Mouse (Mus musculus) c-Kit-negative CD71-positive TER-119-positive erythroid progenitor cells, embryonic 14.5 days (primary cell): ENCODE measurements around the gene Nagpa.
"Not testable (repeated sequence)": the region's sequence is repeated elsewhere in the genome, so short reads cannot be mapped to it uniquely, and the experiment has no call there.

Experiments used
- DNase-seq: peaks from one replicate; pipeline ENCODE4 v3.0.0-alpha.2; 2013; ENCODE audit warnings: low read depth, low spot score

Nagpa gene

GRCm38 (mm10) chr16:5203668-5204433 lies at the start of gene Nagpa:
Gene Nagpa (minus strand): TSS chr16:5204012.
- peak; percentile 42 for DNase-seq

- no peak for DNase-seq
These were observed 48.4 kb upstream of the Nagpa start for GRCm38 (mm10) chr16:5252260-5252659.

- DNase-seq, result no peak
These were observed 47.1 kb upstream of the Nagpa start for GRCm38 (mm10) chr16:5250891-5251290.

DNA sequence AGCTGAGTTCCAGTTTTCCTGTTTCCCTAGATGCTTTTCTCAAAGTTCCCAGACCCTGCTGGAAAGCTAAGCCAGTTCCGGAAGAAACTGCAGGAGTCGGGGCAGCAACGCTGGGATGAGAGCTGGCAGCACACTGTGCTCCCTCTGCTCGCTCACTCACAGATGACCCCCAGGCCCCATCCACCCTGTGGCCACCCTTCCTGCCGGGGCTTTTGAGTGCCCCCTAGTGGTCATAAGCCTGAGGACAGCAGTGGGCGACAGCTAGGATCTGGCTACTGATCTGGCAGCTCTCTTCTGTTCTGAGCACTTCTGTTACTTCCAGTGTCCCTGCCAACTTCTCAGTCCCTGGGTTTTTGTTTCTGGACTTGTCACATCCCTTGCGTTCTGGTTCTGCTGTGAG lies 40.6 kb upstream of the Nagpa start:
- no peak for DNase-seq

GRCm38 (mm10) chr16:5242882-5243281 lies 39.1 kb upstream of the Nagpa start:
- no peak for DNase-seq

- DNase-seq, result no peak
These were observed 38.5 kb upstream of the Nagpa start for GRCm38 (mm10) chr16:5242355-5242754.

- peak; percentile 81 for DNase-seq
These were observed 29.9 kb upstream of the Nagpa start, which contains the start of gene Alg1 for GRCm38 (mm10) chr16:5233418-5234313. Gene Alg1 (plus strand): TSS chr16:5233621.

- DNase-seq, result no peak
These were observed 29.2 kb upstream of the Nagpa start for GRCm38 (mm10) chr16:5232982-5233381.

DNA sequence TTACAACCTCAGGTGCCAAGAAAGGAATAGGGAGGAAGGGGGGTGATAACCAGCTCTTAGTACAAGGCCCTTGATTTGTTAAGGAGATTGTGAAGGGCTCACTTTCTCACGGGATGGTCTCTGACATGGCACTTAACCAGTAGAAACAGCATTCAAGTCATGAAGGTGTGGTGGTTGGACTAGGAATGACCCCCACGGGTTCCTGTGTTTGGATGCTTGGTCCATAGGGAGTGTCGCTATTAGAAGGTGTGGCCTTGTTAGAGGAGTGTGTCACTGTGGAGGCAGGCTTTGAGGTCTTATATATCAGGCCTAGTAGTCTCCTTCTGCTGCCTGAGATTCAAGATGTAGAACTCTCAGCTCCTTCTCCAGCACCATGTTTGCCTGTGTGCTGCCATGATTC lies 24.3 kb upstream of the Nagpa start:
- not testable (repeated sequence) for DNase-seq

DNA sequence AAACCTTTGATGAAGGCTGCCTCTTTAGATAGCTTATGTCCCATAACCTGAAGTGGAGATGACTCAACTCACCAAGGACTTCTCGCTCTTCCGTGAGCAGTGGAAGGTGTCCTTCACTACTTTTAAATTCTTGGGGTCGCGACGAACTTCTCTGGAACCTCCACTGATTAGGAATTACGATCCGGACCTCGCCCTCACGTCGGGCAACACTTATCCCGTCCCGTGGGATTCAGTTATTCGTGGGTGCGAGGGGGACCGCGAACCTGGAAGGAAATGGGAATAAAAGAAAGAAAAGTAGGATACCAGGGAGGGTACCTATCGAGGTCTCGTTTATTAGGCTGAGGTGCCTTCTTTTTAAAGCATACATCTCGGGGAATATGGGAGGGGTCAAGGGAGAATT lies 23.7 kb upstream of the Nagpa start:
- DNase-seq, result not testable (repeated sequence)

GRCm38 (mm10) chr16:5226534-5226933 lies 22.7 kb upstream of the Nagpa start:
- not testable (repeated sequence) for DNase-seq

DNA sequence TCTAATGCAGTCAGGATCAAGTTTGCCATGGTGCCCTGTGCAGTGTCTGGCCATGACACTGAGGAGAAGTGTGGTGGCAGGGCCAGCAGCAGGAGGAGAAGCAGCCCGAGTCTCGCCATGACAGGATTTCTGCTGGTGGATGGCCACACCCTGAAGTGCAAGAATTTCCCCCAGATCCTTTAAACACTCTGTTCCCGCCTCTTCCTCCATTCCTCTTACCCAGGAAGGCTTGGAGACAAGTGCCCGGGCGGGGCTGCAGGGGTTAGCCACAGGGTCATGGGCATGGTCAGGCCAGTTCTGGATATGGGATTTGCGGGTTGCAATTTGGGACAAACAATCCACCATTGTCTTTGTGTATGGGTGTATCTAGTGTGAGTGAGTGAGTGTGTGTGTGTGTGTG lies 18.3 kb upstream of the Nagpa start, which contains the start of gene AU021092:
Gene AU021092, minus strand, starts transcription at position 160 of the 400 bp plus-strand sequence.
- DNase-seq, result no peak

- no peak for DNase-seq
These were observed 17.6 kb upstream of the Nagpa start for GRCm38 (mm10) chr16:5221403-5221802.

DNA sequence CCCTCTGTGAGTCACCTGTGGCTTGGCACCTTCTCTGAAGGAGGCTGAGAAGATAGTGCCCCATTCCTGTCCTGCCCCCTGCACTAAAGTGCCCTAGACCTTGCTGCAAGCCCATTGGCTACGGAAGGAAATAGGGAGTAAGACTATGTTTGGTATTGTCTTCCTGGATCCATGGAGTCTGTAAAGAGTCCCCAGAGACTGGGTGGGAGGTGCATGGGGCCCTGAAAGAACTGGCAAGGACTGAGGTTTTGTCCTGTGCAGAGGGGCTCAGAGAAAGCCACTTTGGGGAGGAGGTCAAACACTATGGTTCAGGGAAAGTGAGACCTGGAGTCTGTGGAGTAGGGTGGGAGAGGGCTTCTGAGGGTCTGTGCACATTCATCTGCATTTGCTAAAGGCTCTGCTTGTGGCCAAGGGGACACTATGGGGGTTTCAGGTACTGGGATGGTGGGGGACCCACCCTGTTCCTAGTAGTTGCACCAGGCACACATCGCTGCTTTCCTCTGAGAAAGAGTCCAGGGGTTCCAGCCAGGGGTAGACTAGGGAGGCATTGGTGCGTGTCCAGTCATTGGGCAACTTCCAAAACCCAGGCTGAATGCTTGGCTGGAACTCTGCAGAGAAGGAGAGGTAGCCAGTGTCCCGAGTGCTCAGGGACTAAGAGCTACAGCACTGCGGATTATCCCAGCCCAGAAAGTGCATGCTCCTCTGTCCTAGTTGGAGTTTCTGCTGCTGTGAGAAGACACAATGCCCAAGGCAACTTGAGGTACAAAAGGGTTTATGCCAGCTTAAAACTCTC lies 13.7 kb upstream of the Nagpa start:
- no peak for DNase-seq

GRCm38 (mm10) chr16:5216686-5217085 lies 12.9 kb upstream of the Nagpa start:
- DNase-seq, result no peak

- no peak for DNase-seq
These were observed 10.3 kb upstream of the Nagpa start for GRCm38 (mm10) chr16:5214126-5214525.

GRCm38 (mm10) chr16:5212150-5212549 lies 8.3 kb upstream of the Nagpa start:
- DNase-seq, result no peak

DNA sequence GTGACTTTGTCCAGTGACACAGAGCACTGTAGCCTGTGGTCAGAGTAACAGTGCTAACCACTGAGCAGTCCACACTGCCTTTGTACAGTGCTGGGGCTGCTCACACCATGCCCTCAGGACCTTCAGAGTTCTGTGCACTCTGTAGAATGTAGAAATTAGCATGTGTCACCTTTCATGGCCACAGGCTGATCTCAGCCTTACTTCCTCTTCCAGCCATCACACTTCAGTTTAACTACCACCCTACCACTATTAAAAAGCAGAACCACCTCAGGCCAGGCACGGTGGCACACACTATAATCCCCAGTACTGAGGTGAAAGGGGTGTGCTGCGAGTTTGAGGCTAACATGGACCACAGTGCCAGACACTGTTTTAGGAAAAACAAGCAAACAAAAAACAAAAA lies 6.6 kb upstream of the Nagpa start:
- no peak for DNase-seq

DNA sequence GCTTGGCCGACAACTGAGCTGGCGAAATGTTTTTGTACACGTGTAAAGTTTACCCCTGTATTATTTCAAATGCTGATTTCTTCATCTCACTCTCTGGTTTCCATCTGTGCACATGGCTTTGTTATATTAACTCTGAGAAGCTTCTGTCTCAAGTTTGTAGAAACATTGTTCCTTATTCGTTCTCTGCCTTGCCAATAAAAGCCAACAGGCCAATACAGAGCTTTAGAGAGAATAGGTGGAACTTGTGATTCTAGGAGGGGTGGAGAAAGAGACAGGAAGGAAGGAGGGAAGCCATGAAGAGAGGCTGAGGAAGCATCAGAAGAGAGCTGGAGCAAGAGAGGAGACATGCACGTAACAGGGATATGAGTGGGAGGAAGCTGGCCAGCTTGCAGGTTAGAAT lies 2.2 kb upstream of the Nagpa start:
- DNase-seq, result no peak

DNA sequence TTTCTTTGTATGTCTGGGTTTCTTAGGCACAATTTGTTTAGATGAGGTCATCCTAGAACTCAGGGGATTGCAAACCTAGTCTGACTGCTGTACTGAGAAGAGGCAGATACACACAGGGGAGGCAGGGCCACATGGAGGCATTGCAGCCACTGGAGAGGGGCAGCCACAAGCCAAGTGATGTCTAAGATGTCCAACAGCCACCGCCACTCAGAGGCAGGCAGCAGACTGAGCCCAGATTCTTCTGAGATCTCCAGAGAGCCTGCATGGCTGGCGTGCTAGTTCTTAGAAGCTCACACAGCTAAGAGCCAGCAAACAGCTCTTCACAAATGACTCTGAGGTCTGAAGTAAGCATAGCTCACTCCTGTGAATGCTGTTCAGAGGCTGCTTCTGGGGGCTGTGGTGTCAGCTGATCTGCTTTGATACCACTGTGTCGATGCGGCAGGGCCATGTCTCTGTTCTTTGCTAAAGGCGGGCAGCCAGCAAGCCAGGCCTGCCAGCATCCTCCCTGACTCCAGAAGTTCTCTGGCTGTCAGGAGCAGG lies 1.7 kb upstream of the Nagpa start:
- no peak for DNase-seq

- DNase-seq, result no peak
These were observed 612 bp downstream of the Nagpa start for GRCm38 (mm10) chr16:5203200-5203599.
